Comparison of ENCODE assay signal across 8 mouse cellular contexts in the genomic region with DNA sequence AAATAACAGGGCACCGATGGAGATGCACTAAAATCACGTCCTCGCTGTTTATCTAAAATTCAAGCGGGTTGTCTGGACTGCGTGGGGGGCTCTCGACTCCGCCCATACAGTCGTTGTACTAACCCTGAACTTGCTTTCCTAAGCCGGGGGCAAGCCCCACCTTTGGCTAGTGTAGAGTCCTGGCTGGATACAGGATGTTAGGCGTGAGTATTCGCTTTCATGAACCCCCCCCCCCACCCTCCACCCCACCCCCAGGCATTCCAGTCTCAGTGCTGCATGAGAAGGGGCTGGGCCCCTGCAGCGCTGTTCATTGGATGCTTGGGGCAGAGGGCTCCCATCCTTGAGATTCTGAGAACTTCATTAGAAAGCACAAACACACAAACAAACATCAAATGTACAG. TPM values are rescaled to one million over a fixed set of nuclear protein-coding genes. Genes with fewer than 3 reads are reported as not detected.
DNase-seq lines count a peak whose midpoint lies in the region; ATAC-seq and TF ChIP-seq lines count a peak whose summit lies in the region.

No protein-coding gene starts in this region.

- H3K27ac ChIP-seq in heart, postnatal 0 days (ENCODE audit: low read depth) = no peak overlapping the region; the same call in 1 of the 2 replicates
- 0 out of 2 replicates have a peak overlapping the region, but pooled peaks have one; percentile 94 for H3K27ac ChIP-seq in hindbrain, embryonic 13.5 days
- H3K27ac ChIP-seq in midbrain, embryonic 15.5 days = no peak overlapping the region

- H3K4me2 ChIP-seq in heart, postnatal 0 days (ENCODE audit: low read depth, low read length) = peak overlapping the region; percentile 96
- H3K4me2 ChIP-seq in hindbrain, embryonic 13.5 days = peak overlapping the region; percentile 84
- peak overlapping the region; percentile 95 for H3K4me2 ChIP-seq in midbrain, embryonic 15.5 days

- TF ChIP-seq EP300 in heart, postnatal 0 days (IDR thresholded peaks at IDR 0.05; ENCODE audit: low read depth) = no peak

- intact Hi-C loops in left cerebral cortex, postnatal 25 days (cut with DNase I) = loop anchor here (5.0 kb wide), 3 partner anchors 91 to 261 kb away; no protein-coding TSS in a partner anchor

- no peaks in the 10 kb centered on the region for H3K27me3 ChIP-seq in heart, postnatal 0 days (ENCODE audit: control insufficient read depth, insufficient read depth, low read length)
- peaks cover 29% of the 10 kb centered on the region for H3K27me3 ChIP-seq in hindbrain, embryonic 13.5 days
- H3K27me3 ChIP-seq in midbrain, embryonic 15.5 days (replicated peaks) = peaks cover 7% of the 10 kb centered on the region; the same call in 1 of the 2 replicates

- no peak for ATAC-seq in heart, postnatal 0 days (ENCODE audit: insufficient read depth, low read depth)
- no peak for ATAC-seq in hindbrain, embryonic 13.5 days (ENCODE audit: low FRiP score)
- ATAC-seq in midbrain, embryonic 15.5 days (replicated peaks) = no peak

- H3K4me1 ChIP-seq in heart, postnatal 0 days (ENCODE audit: control insufficient read depth, insufficient read depth) = peaks cover 32% of the 10 kb centered on the region
- peaks cover 57% of the 10 kb centered on the region for H3K4me1 ChIP-seq in hindbrain, embryonic 13.5 days (replicated peaks)
- H3K4me1 ChIP-seq in midbrain, embryonic 15.5 days = peaks cover 40% of the 10 kb centered on the region

- 9% methylated on average over 12 of the region's 12 CpGs for WGBS in heart, postnatal 0 days
- WGBS in hindbrain, embryonic 13.5 days = 14% methylated on average over 12 of the region's 12 CpGs
- 21% methylated on average over 12 of the region's 12 CpGs for WGBS in midbrain, embryonic 15.5 days

- no peak for DNase-seq in heart, postnatal 0 days (ENCODE audit: low spot score)
- no peak for DNase-seq in heart, postnatal 4 days
- DNase-seq in embryo, embryonic 11 days = peak; percentile 43
- no peak for DNase-seq in layer of hippocampus, postnatal 36 days
- DNase-seq in thymus, postnatal 0 days (ENCODE audit: low spot score) = no peak
- DNase-seq in left cerebral cortex, postnatal 25 days (ENCODE audit: low spot score in 2 of 2) = no peak

- H3K36me3 ChIP-seq in heart, postnatal 0 days (replicated peaks; ENCODE audit: control insufficient read depth, insufficient read depth, low read length) = no peaks in the 10 kb centered on the region
- no peaks in the 10 kb centered on the region for H3K36me3 ChIP-seq in hindbrain, embryonic 13.5 days
- no peaks in the 10 kb centered on the region for H3K36me3 ChIP-seq in midbrain, embryonic 15.5 days (replicated peaks)

- H3K4me3 ChIP-seq in heart, postnatal 0 days (ENCODE audit: low read depth, low read length) = peak overlapping the region; percentile 68
- H3K4me3 ChIP-seq in hindbrain, embryonic 13.5 days = no peak overlapping the region
- no peak overlapping the region for H3K4me3 ChIP-seq in midbrain, embryonic 15.5 days

- no peaks in the 10 kb centered on the region for H3K9me3 ChIP-seq in heart, postnatal 0 days (replicated peaks; ENCODE audit: control insufficient read depth, low read length)
- H3K9me3 ChIP-seq in hindbrain, embryonic 13.5 days = no peaks in the 10 kb centered on the region
- no peaks in the 10 kb centered on the region for H3K9me3 ChIP-seq in midbrain, embryonic 15.5 days

- peak overlapping the region; percentile 75; the same call in 1 of the 2 replicates for H3K9ac ChIP-seq in heart, postnatal 0 days (replicated peaks; ENCODE audit: low read depth, low read length)
- 0 out of 2 replicates have a peak overlapping the region, but pooled peaks have one; percentile 94 for H3K9ac ChIP-seq in hindbrain, embryonic 13.5 days
- H3K9ac ChIP-seq in midbrain, embryonic 15.5 days = no peak overlapping the region

- TF ChIP-seq CTCF in heart, postnatal 0 days (IDR thresholded peaks at IDR 0.05; ENCODE audit: low read depth) = no peak

RNA-seq across cellular contexts. Expression of gene Sulf2, which starts 0.7 kb away (rescaled TPM):
- total RNA-seq in heart, postnatal 0 days (2014; rRNA removed; ENCODE audit: low replicate concordance) = 86.5 and 94.0 TPM in 2 replicates
- 51.9 and 54.8 TPM in 2 replicates for polyA plus RNA-seq in heart, postnatal 0 days (2015; fragmentation: Nextera tagmentation; extraction: Ambion mirVana)
- 100 to 1,000 TPM; 124 to 129 TPM for total RNA-seq in heart, postnatal 4 days (2021)
- 88.6 and 113 TPM in 2 replicates for polyA plus RNA-seq in hindbrain, embryonic 13.5 days (2015; fragmentation: Nextera tagmentation; extraction: Ambion mirVana)
- polyA plus RNA-seq in midbrain, embryonic 15.5 days (2015; fragmentation: Nextera tagmentation; extraction: Ambion mirVana) = 106 and 108 TPM in 2 replicates
- total RNA-seq in layer of hippocampus, postnatal 36 days (2021) = 100 to 1,000 TPM; 110 to 111 TPM
- polyA plus RNA-seq in thymus, postnatal 0 days (2015; fragmentation: Nextera tagmentation; extraction: Ambion mirVana) = 9.4 and 12.6 TPM in 2 replicates
- total RNA-seq in left cerebral cortex, postnatal 25 days (2021) = 100 to 1,000 TPM; 104 to 114 TPM
